Mouse (Mus musculus) adrenal gland, postnatal 36 days (tissue): ENCODE data around the gene Tbc1d14. TPM values are rescaled to one million over a fixed set of nuclear protein-coding genes. Genes with fewer than 3 reads are reported as not detected.

ENCODE experiments used
- DNase-seq, 2 experiments: peaks; one replicate each; pipeline ENCODE4 v3.0.0; 2021; ENCODE audit warnings: mixed read lengths in 1 of 2
- total RNA-seq, 2 experiments: library from RNA; stranded (reverse); gene quantifications; 2 replicates each; pipeline ENCODE4 v1.2.3; 2021

Gene Tbc1d14
- total RNA-seq, 2 experiments from 2014 or later, result 41.5 to 44.9 TPM

GRCm38 (mm10) chr5:36554496-36554895 lies 38.6 kb downstream of the Tbc1d14 start:
- no peak for DNase-seq

- DNase-seq, result no peak
Measured at GRCm38 (mm10) chr5:36553886-36554285, 39.2 kb downstream of the Tbc1d14 start.

- no peak for DNase-seq
Measured at GRCm38 (mm10) chr5:36553056-36553606, 39.9 kb downstream of the Tbc1d14 start.

GRCm38 (mm10) chr5:36552391-36552790 lies 40.7 kb downstream of the Tbc1d14 start:
- DNase-seq, result no peak

- DNase-seq, result no peak
Measured at GRCm38 (mm10) chr5:36549243-36549642, 43.8 kb downstream of the Tbc1d14 start.

- peak in 1 of 2 experiments; percentile 36 for DNase-seq
Measured at GRCm38 (mm10) chr5:36544765-36545164, 48.3 kb downstream of the Tbc1d14 start.

GRCm38 (mm10) chr5:36540928-36541327 lies 52.1 kb downstream of the Tbc1d14 start:
- DNase-seq, result no peak

- DNase-seq, result peak; percentile 69 to 81
Measured at GRCm38 (mm10) chr5:36538576-36539187, 54.4 kb downstream of the Tbc1d14 start.

GRCm38 (mm10) chr5:36536424-36536823 lies 56.7 kb downstream of the Tbc1d14 start:
- DNase-seq, result no peak

GRCm38 (mm10) chr5:36535438-36536176 lies 57.5 kb downstream of the Tbc1d14 start:
- no peak for DNase-seq

GRCm38 (mm10) chr5:36534455-36535030 lies 58.5 kb downstream of the Tbc1d14 start:
- DNase-seq, result no peak

GRCm38 (mm10) chr5:36530129-36530751 lies 62.8 kb downstream of the Tbc1d14 start:
- DNase-seq, result peak; percentile 99

GRCm38 (mm10) chr5:36529698-36530097 lies 63.4 kb downstream of the Tbc1d14 start:
- no peak for DNase-seq

- no peak for DNase-seq
Measured at GRCm38 (mm10) chr5:36526921-36527320, 66.2 kb downstream of the Tbc1d14 start.

- DNase-seq, result peak in 1 of 2 experiments; percentile 39
Measured at GRCm38 (mm10) chr5:36526274-36526673, 66.8 kb downstream of the Tbc1d14 start.

GRCm38 (mm10) chr5:36525216-36525615 lies 67.9 kb downstream of the Tbc1d14 start:
- no peak for DNase-seq

GRCm38 (mm10) chr5:36523219-36523703 lies 69.8 kb downstream of the Tbc1d14 start:
- DNase-seq, result no peak

- no peak for DNase-seq
Measured at GRCm38 (mm10) chr5:36522782-36523181, 70.3 kb downstream of the Tbc1d14 start.

GRCm38 (mm10) chr5:36519751-36520150 lies 73.3 kb downstream of the Tbc1d14 start:
- no peak for DNase-seq

- no peak for DNase-seq
Measured at GRCm38 (mm10) chr5:36517596-36517995, 75.5 kb downstream of the Tbc1d14 start.

- no peak for DNase-seq
Measured at GRCm38 (mm10) chr5:36515558-36515957, 77.5 kb downstream of the Tbc1d14 start.

- DNase-seq, result no peak
Measured at GRCm38 (mm10) chr5:36515126-36515525, 78.0 kb downstream of the Tbc1d14 start.
